Mouse (Mus musculus) kidney, postnatal 0 days (tissue): Measurements from ENCODE around the gene Syt5. TPM values are rescaled to one million over a fixed set of nuclear protein-coding genes. Genes with fewer than 3 reads are reported as not detected.

Experiments used
- ATAC-seq: fragments of 200-750 bp; cut with Nextera tagmentation; replicated peaks from 2 replicates; pipeline ENCODE4 v1.8.0; 2017; ENCODE audit warnings: low read depth, moderate number of reproducible peaks, moderate TSS enrichment, moderate library complexity; ENCODE audit not compliant: low FRiP score
- DNase-seq: peaks from one replicate; pipeline ENCODE4 v3.0.0-alpha.2; 2016; ENCODE audit warnings: low spot score
- H3K27ac ChIP-seq: fragments of 300-500 bp; sonication (generic); 2 replicates; pipeline ENCODE4 v1.5.1; 2014; ENCODE audit warnings: mild to moderate bottlenecking
- H3K27me3 ChIP-seq: fragments of 300-500 bp; sonication (generic); 2 replicates; pipeline ENCODE4 v1.6.1; 2014; ENCODE audit warnings: low read length, mixed read lengths; ENCODE audit not compliant: insufficient read depth
- H3K36me3 ChIP-seq: fragments of 300-500 bp; sonication (generic); 2 replicates; pipeline ENCODE4 v1.6.1; 2014; ENCODE audit warnings: low read length, mixed read lengths; ENCODE audit not compliant: insufficient read depth
- H3K4me1 ChIP-seq: fragments of 300-500 bp; sonication (generic); replicated peaks from 2 replicates; pipeline ENCODE4 v1.6.1; 2014; ENCODE audit warnings: antibody characterized with exemption, low read length, mixed read lengths; ENCODE audit not compliant: insufficient read depth
- H3K4me2 ChIP-seq: fragments of 300-500 bp; sonication (generic); 2 replicates; pipeline ENCODE4 v1.6.1; 2014; ENCODE audit warnings: mild to moderate bottlenecking, low read length, moderate library complexity, mixed read lengths
- H3K4me3 ChIP-seq: fragments of 300-500 bp; sonication (generic); replicated peaks from 2 replicates; pipeline ENCODE4 v1.5.1; 2014; ENCODE audit warnings: low read depth, low read length
- H3K9ac ChIP-seq: fragments of 300-500 bp; sonication (generic); 2 replicates; pipeline ENCODE4 v1.6.1; 2014; ENCODE audit warnings: low read depth, low read length
- H3K9me3 ChIP-seq: fragments of 300-500 bp; sonication (generic); replicated peaks from 2 replicates; pipeline ENCODE4 v1.6.1; 2016; ENCODE audit warnings: low read length, inconsistent platforms, mixed read lengths
- CTCF ChIP-seq: IDR thresholded peaks from 2 replicates; pipeline ENCODE4 v1.5.1; 2016; ENCODE audit warnings: antibody characterized with exemption, low read depth, mild to moderate bottlenecking, moderate library complexity
- WGBS: fragments of 180-500 bp; shearing (Covaris S2); extraction: QIAGEN DNeasy Blood & Tissue Kit; methylation state at CpG from one replicate; pipeline ENCODE4 v1.1.7; 2014; 5-methylcytosine and 5-hydroxymethylcytosine counted together
- microRNA-seq: library from miRNA; unstranded; fragments of <30 nt; microRNA quantifications from one replicate; pipeline ENCODE4, GENCODE M21; 2016
- polyA plus RNA-seq: library from polyadenylated mRNA; unstranded; fragments of >200 nt; fragmentation: Nextera tagmentation; extraction: Ambion mirVana; gene quantifications from 2 replicates; pipeline ENCODE4 v1.2.1, GENCODE M21; 2015

Syt5 gene
- polyA plus RNA-seq, 1 experiment from 2014 or later, result 6.6 TPM

- no peak for ATAC-seq
- Histone ChIP-seq H3K9me3 (no peaks in the 10 kb centered on the region), H3K9ac (no peak overlapping the region), H3K27me3 (no peaks in the 10 kb centered on the region), H3K4me3 (no peak overlapping the region), H3K4me2 (no peak overlapping the region; the same call in 1 of the 2 replicates), H3K4me1 (peaks cover 10% of the 10 kb centered on the region; the same call in 1 of the 2 replicates), H3K36me3 (peaks cover 18% of the 10 kb centered on the region; the same call in 1 of the 2 replicates), H3K27ac (no peak overlapping the region)
- DNase-seq, result no peak
- WGBS, result 88% methylated on average over 9 of the region's 9 CpGs
- TF ChIP-seq CTCF, result no peak
These were observed 50.0 kb downstream of the Syt5 start for GRCm38 (mm10) chr7:4497271-4497903.

GRCm38 (mm10) chr7:4496468-4496867 lies 50.9 kb downstream of the Syt5 start:
- H3K9me3 ChIP-seq, result no peaks in the 10 kb centered on the region
- no peak overlapping the region for H3K4me3 ChIP-seq
- TF ChIP-seq CTCF, result no peak
- H3K9ac ChIP-seq, result no peak overlapping the region
- peaks cover 10% of the 10 kb centered on the region; the same call in 1 of the 2 replicates for H3K4me1 ChIP-seq
- H3K27ac ChIP-seq, result no peak overlapping the region
- no peak overlapping the region for H3K4me2 ChIP-seq
- ATAC-seq (no peak), DNase-seq (no peak)
- H3K27me3 ChIP-seq, result no peaks in the 10 kb centered on the region
- peaks cover 18% of the 10 kb centered on the region; the same call in 1 of the 2 replicates for H3K36me3 ChIP-seq
- 91% methylated on average over 3 of the region's 3 CpGs for WGBS

- DNase-seq (no peak), ATAC-seq (no peak)
- no peak for TF ChIP-seq CTCF
- Histone ChIP-seq H3K36me3 (peaks cover 27% of the 10 kb centered on the region; the same call in 1 of the 2 replicates), H3K9ac (no peak overlapping the region), H3K27ac (no peak overlapping the region), H3K27me3 (no peaks in the 10 kb centered on the region), H3K4me1 (peaks cover 3% of the 10 kb centered on the region; the same call in 1 of the 2 replicates), H3K4me3 (no peak overlapping the region), H3K9me3 (no peaks in the 10 kb centered on the region), H3K4me2 (no peak overlapping the region)
- 58% methylated on average over 1 of the region's 1 CpGs for WGBS
These were observed 53.4 kb downstream of the Syt5 start for GRCm38 (mm10) chr7:4493991-4494390.

DNA sequence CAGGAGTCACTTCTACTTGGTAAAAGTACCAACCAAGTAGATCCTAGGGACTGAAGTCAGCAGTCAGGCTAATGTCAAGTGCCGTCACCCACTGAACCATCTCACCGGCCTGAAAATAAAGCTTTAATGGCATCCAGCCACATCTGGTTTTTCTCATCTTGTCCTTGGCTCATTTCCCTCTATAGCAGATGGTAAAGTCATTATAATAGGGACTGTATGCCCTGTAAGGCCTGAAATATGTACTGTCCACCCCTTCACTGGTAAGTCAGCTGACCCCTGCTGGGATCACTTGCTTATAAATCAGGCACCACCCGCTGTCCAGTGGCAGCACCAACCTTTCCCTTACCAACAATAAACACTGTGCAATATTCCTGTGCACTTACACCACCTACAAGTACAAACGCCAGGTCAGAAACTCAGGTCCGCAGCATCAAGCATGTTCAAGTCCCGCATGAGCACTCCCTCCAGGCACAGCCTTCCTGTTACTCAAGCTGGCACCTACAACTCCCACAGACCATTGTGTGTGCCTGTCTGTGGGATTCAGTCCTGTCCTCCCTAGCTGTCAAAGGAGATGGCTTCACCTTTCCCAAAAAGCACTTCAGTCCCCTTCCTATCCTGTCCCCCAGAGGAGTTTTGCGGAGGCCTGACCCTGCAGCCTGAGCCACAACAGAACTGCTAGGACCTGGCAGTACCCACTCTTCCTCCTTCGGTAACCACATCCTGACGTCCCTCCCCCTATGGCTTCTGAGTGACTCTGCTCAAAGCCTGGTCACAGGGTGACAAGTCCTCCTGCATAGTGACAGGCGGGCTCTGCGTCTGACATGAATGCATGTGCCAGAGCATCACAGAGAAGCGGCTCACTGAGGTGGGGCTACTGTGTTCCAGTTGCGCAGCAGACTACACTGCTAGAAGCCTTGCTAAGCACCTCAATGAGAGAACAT lies 54.8 kb downstream of the Syt5 start:
- DNase-seq, result peak; percentile 56
- 54% methylated on average over 13 of the region's 13 CpGs for WGBS
- Histone ChIP-seq H3K27ac (no peak overlapping the region), H3K36me3 (peaks cover 27% of the 10 kb centered on the region; the same call in 1 of the 2 replicates), H3K27me3 (no peaks in the 10 kb centered on the region), H3K4me1 (no peaks in the 10 kb centered on the region), H3K9me3 (no peaks in the 10 kb centered on the region), H3K4me3 (no peak overlapping the region), H3K4me2 (no peak overlapping the region), H3K9ac (no peak overlapping the region)
- no peak for TF ChIP-seq CTCF
- peak; percentile 64 for ATAC-seq

DNA sequence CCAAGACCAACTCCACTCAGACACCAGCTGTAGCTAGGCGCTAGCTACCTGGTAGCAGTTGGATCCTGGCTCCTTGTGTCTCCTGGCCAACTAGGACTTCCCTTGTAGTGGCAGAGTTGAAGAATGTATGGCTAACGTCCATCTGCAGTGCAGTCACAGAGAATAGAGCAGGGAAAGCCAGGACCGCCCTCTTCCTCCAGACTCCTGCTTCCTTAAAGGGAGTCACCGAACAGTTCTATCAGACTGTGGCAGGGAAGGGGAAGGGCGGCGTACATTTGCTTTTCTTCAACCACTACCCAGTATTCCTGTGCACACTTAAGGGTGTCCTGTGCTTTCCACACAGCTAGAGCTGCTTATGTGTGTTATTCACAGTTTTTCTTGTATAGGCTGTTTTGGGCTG lies 56.0 kb downstream of the Syt5 start:
- Histone ChIP-seq H3K9ac (no peak overlapping the region), H3K27me3 (no peaks in the 10 kb centered on the region), H3K4me3 (no peak overlapping the region), H3K4me2 (no peak overlapping the region), H3K27ac (peak overlapping the region; percentile 48), H3K9me3 (no peaks in the 10 kb centered on the region), H3K36me3 (peaks cover 25% of the 10 kb centered on the region; the same call in 1 of the 2 replicates), H3K4me1 (no peaks in the 10 kb centered on the region)
- WGBS, result 65% methylated on average over 6 of the region's 6 CpGs
- TF ChIP-seq CTCF, result no peak
- ATAC-seq, result no peak
- peak; percentile 44 for DNase-seq

Small RNA genes lying within 50 kb of the gene (microRNA-seq; reads per million reads assigned to microRNA genes)
- gene Gm23577, result not detected

Other genes with a start within 250 kb of the Syt5 start
- 0.11 TPM in 1 of 2 replicates, not detected in the other for gene Ncr1, start 209.8 kb downstream of the Syt5 start, polyA plus RNA-seq
- 0.03 TPM in 1 of 2 replicates, not detected in the other for gene Gp6, start 149.8 kb downstream of the Syt5 start, polyA plus RNA-seq
- gene Rdh13, start 101.9 kb downstream of the Syt5 start, polyA plus RNA-seq, result 24.3 and 26.5 TPM in 2 replicates
- gene Eps8l1, start 86.9 kb downstream of the Syt5 start, polyA plus RNA-seq, result 5.8 and 12.8 TPM in 2 replicates
- 31.3 and 33.8 TPM in 2 replicates for gene Ppp1r12c, start 45.9 kb downstream of the Syt5 start, polyA plus RNA-seq
- gene Tnnt1, start 31.2 kb downstream of the Syt5 start, polyA plus RNA-seq, result 10.8 and 15.2 TPM in 2 replicates
- gene Tnni3, start 23.3 kb downstream of the Syt5 start, polyA plus RNA-seq, result 5.6 and 6.3 TPM in 2 replicates
- gene Dnaaf3, start 15.1 kb downstream of the Syt5 start, polyA plus RNA-seq, result 2.0 and 2.5 TPM in 2 replicates
- gene Ptprh, start 56.5 kb upstream of the Syt5 start, polyA plus RNA-seq, result 0.13 and 0.31 TPM in 2 replicates
- 0.56 and 0.80 TPM in 2 replicates for gene Tmem86b, start 83.9 kb upstream of the Syt5 start, polyA plus RNA-seq
- 4.8 and 5.1 TPM in 2 replicates for gene Ppp6r1, start 111.5 kb upstream of the Syt5 start, polyA plus RNA-seq
- gene Hspbp1, start 137.5 kb upstream of the Syt5 start, polyA plus RNA-seq, result 99.7 and 99.9 TPM in 2 replicates
- gene Brsk1, start 143.1 kb upstream of the Syt5 start, polyA plus RNA-seq, result 0.71 and 0.78 TPM in 2 replicates
- 0.06 and 0.12 TPM in 2 replicates for gene Tmem150b, start 177.7 kb upstream of the Syt5 start, polyA plus RNA-seq
- 61.2 and 64.8 TPM in 2 replicates for gene Kmt5c, start 192.6 kb upstream of the Syt5 start, polyA plus RNA-seq
- gene Cox6b2, start 205.6 kb upstream of the Syt5 start, polyA plus RNA-seq, result 70.7 and 84.0 TPM in 2 replicates
- not detected in 2 replicates for gene Fam71e2, start 223.8 kb upstream of the Syt5 start, polyA plus RNA-seq
- gene Il11, start 235.3 kb upstream of the Syt5 start, polyA plus RNA-seq, result 0.14 and 0.20 TPM in 2 replicates
- 0.70 TPM in 1 of 2 replicates, not detected in the other for gene Tmem190, start 235.4 kb upstream of the Syt5 start, polyA plus RNA-seq
- gene Tmem238, start 242.1 kb upstream of the Syt5 start, polyA plus RNA-seq, result 35.9 and 40.4 TPM in 2 replicates
- gene Rpl28, start 245.3 kb upstream of the Syt5 start, polyA plus RNA-seq, result 453 and 480 TPM in 2 replicates